Mouse (Mus musculus) ES-E14 (cell line): ENCODE data around the gene Kifc3. TPM values are rescaled to one million over a fixed set of nuclear protein-coding genes. Genes with fewer than 3 reads are reported as not detected.

Source experiments
- DNase-seq: peaks from one replicate; pipeline ENCODE4 v3.0.0-alpha.2; 2013; ENCODE audit warnings: low read depth, low spot score
- H3K27ac ChIP-seq: 2 replicates; pipeline ENCODE4 v1.5.1; 2012; ENCODE audit warnings: low read depth, mild to moderate bottlenecking, low read length, moderate library complexity, mixed read lengths; ENCODE audit not compliant: poor library complexity, insufficient read depth, severe bottlenecking
- H3K36me3 ChIP-seq: 2 replicates; pipeline ENCODE4 v1.6.1; 2012; ENCODE audit warnings: mild to moderate bottlenecking, low read length, moderate library complexity, mixed read lengths; ENCODE audit not compliant: control insufficient read depth, poor library complexity, insufficient read depth, severe bottlenecking
- H3K4me1 ChIP-seq, 2 experiments: fragments of 150-350 bp in 1 of 2; sonication (generic) in 1 of 2; 2 replicates each; pipeline ENCODE4 v1.6.1; 2012; ENCODE audit warnings: low read length in 2 of 2, mild to moderate bottlenecking in 1 of 2, mixed read lengths in 1 of 2; ENCODE audit not compliant: control insufficient read depth in 2 of 2, insufficient read depth in 2 of 2, poor library complexity in 1 of 2
- H3K4me3 ChIP-seq, 2 experiments: fragments of 150-350 bp in 1 of 2; sonication (generic) in 1 of 2; 2 replicates each; pipeline ENCODE4 v1.5.1; 2012; ENCODE audit warnings: low read length in 2 of 2, low read depth in 1 of 2, mild to moderate bottlenecking in 1 of 2, mixed read lengths in 1 of 2; ENCODE audit not compliant: insufficient read depth in 1 of 2, poor library complexity in 1 of 2, severe bottlenecking in 1 of 2
- H3K9ac ChIP-seq: 2 replicates; pipeline ENCODE4 v1.6.1; 2012; ENCODE audit warnings: low read depth, mild to moderate bottlenecking, low read length, mixed read lengths; ENCODE audit not compliant: poor library complexity, insufficient read depth, severe bottlenecking
- H3K9me3 ChIP-seq: fragments of 150-350 bp; sonication (generic); 2 replicates; pipeline ENCODE4 v1.6.1; 2012; ENCODE audit warnings: low read depth, mild to moderate bottlenecking, low read length; ENCODE audit not compliant: control insufficient read depth, insufficient read depth
- CHD2 ChIP-seq: IDR thresholded peaks from 2 replicates; pipeline ENCODE4 v1.6.1; 2014; ENCODE audit warnings: mild to moderate bottlenecking, low read depth, low read length, inconsistent platforms
- HCFC1 ChIP-seq: IDR thresholded peaks from 2 replicates; pipeline ENCODE4 v1.6.1; 2012; ENCODE audit warnings: low read length, inconsistent platforms, borderline replicate concordance; ENCODE audit not compliant: insufficient read depth
- MAFK ChIP-seq: IDR thresholded peaks from 2 replicates; pipeline ENCODE4 v1.6.1; 2014; ENCODE audit warnings: mild to moderate bottlenecking, low read depth, low read length, inconsistent platforms; ENCODE audit not compliant: insufficient read depth
- ZC3H11A ChIP-seq: IDR thresholded peaks from 2 replicates; pipeline ENCODE4 v1.6.1; 2012; ENCODE audit warnings: low read depth, mild to moderate bottlenecking, inconsistent platforms, low read length, borderline replicate concordance
- ZNF384 ChIP-seq: IDR thresholded peaks from 2 replicates; pipeline ENCODE4 v1.6.1; 2012; ENCODE audit warnings: low read depth, low read length, inconsistent platforms
- in situ Hi-C, 2 experiments: fragments of 600-800 bp; cut with MboI; formaldehyde crosslinking; loops; one replicate each; pipeline ENCODE4 v1.15.1; 2025; ENCODE audit warnings: low sequenced_read_pairs in 2 of 2, inconsistent platforms in 1 of 2; ENCODE audit not compliant: unreplicated experiment in 2 of 2
- total RNA-seq: library from RNA; depleted of rRNA; stranded (reverse); fragments of 300-350 nt; gene quantifications from 2 replicates; pipeline ENCODE4 v1.2.3, GENCODE M21; 2012

The Kifc3 gene
- total RNA-seq, 1 experiment: 45.6 TPM

DNA sequence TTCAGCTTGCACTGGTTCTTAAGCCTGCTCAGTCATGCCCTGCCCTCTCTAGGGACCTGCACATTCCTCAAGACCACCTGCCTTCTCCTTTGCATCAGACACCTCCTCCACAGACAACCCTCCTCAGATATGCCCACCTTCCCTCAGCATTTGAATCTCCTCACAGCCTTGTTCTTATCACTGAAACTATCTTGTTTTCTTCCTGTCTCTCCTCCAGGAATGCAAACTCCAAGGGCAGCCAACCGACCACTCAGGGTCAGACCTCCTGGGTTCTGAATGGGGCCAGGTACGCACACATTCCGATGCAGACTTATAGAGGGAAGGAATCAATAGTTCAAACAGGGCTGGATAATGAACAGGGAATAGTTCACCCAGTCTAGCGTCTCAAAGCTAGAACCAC, 24.4 kb downstream of the Kifc3 start:
- no peak overlapping the region for H3K9ac ChIP-seq
- H3K36me3 ChIP-seq: no peaks in the 10 kb centered on the region
- no peak overlapping the region for H3K4me3 ChIP-seq
- in situ Hi-C loops: no loop called here
- peak overlapping the region; percentile 54 for H3K27ac ChIP-seq
- TF ChIP-seq MAFK (no peak), HCFC1 (no peak), ZC3H11A (no peak), ZNF384 (no peak), CHD2 (no peak)
- no peak for DNase-seq
- peaks cover 21 to 24% of the 10 kb centered on the region in 2 experiments for H3K4me1 ChIP-seq
- H3K9me3 ChIP-seq: no peaks in the 10 kb centered on the region

DNA sequence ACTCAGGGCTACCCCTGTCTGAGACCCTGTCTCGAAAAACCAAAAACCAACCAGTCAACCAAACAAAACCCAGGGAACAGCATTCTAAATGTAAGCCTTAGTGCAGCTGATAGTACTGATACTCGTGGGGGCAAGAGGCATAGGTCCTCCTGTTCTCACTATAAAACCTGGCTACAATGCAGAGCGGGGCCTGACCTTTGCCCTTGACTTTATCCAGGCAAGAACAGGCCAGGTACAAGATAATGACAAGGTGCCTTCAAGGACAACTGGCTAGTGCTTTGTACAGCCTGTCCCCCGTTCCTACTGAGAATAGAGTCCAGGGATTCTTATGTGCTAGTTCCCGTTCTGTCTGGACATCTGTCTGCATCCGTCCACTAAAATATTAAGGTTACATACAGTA, 25.6 kb downstream of the Kifc3 start:
- H3K9ac ChIP-seq: no peak overlapping the region
- no peak overlapping the region for H3K27ac ChIP-seq
- peaks cover 21 to 24% of the 10 kb centered on the region in 2 experiments for H3K4me1 ChIP-seq
- H3K9me3 ChIP-seq: no peaks in the 10 kb centered on the region
- in situ Hi-C loops: no loop called here
- H3K36me3 ChIP-seq: no peaks in the 10 kb centered on the region
- no peak for DNase-seq
- TF ChIP-seq CHD2: no peak
- TF ChIP-seq HCFC1: no peak
- no peak for TF ChIP-seq MAFK
- TF ChIP-seq ZC3H11A: no peak
- TF ChIP-seq ZNF384: no peak
- no peak overlapping the region for H3K4me3 ChIP-seq

DNA sequence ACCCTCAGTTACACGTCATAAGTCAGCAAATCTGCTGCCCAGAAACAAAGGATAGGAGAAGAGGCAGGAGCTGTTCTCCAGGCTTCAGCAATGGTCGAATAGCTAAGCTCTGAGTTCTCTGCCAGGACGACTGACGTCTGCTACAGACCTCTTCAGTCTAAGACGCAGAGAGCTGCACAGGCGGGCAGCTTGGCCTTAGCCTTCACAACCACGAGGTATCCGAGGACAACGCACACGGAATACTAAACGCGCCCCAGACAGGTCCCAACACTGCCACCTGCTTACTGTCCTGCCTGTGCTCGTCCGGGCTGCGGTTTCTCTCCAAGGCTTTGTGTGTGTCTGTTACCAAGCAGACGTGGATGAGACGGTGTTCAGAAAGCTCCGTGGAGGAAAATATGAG, 26.8 kb downstream of the Kifc3 start:
- Histone ChIP-seq H3K27ac (no peak overlapping the region), H3K4me1 (peaks cover 16 to 24% of the 10 kb centered on the region in 2 experiments), H3K36me3 (no peaks in the 10 kb centered on the region), H3K4me3 (no peak overlapping the region), H3K9ac (no peak overlapping the region), H3K9me3 (no peaks in the 10 kb centered on the region)
- DNase-seq: no peak
- TF ChIP-seq ZNF384 (no peak), CHD2 (no peak), MAFK (no peak), HCFC1 (no peak), ZC3H11A (no peak)
- in situ Hi-C loops: no loop called here

DNA sequence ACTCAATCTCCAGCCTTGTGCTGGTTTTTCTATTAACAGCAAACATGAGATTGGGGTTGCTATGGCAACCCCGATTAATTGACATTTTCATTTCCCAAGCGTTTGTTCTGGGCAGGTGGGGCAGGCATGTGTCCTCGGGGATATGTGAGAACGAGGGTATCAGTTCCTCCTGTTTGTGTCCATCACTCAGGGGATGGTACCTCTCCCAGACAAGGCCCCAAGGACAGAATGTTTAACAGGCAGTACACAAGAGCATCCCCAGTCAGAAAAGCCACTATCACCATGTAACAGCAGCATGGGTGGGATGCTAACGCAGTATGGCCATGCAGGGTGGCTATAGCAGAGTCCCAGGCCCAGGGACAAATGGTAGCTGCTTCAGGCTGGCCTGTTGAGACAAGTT, 27.3 kb downstream of the Kifc3 start:
- DNase-seq: no peak
- Histone ChIP-seq H3K4me3 (no peak overlapping the region), H3K27ac (no peak overlapping the region), H3K36me3 (no peaks in the 10 kb centered on the region), H3K9ac (no peak overlapping the region), H3K9me3 (no peaks in the 10 kb centered on the region), H3K4me1 (peaks cover 16 to 24% of the 10 kb centered on the region in 2 experiments)
- in situ Hi-C loops: no loop called here
- TF ChIP-seq ZC3H11A (no peak), HCFC1 (no peak), ZNF384 (no peak)

DNA sequence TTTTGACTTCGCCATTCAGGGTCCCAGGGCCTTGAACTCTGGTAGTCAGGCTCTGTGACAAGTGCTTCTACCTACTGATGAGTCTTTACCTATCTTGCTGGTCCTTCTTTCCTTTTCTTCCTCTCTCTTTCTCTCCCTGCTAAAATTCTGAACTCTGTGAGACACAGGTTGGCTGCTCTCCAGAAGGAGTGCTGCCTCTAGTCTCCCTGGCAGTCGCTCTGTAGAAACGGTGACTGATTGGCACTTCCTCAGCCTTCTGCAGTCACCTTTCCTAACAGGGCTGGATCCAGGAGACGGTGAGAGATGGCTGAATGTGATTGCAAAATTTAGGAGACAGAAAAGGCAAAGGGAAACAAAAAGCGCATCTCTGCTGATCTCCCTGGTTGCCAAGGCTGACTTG, 30.2 kb downstream of the Kifc3 start:
- Histone ChIP-seq H3K9me3 (no peaks in the 10 kb centered on the region), H3K4me1 (peaks cover 3 to 21% of the 10 kb centered on the region in 2 experiments; a peak in 3 of 4 replicates), H3K36me3 (no peaks in the 10 kb centered on the region), H3K4me3 (no peak overlapping the region), H3K9ac (no peak overlapping the region), H3K27ac (no peak overlapping the region)
- no peak for TF ChIP-seq ZC3H11A
- no peak for TF ChIP-seq CHD2
- no peak for TF ChIP-seq HCFC1
- TF ChIP-seq ZNF384: no peak
- TF ChIP-seq MAFK: no peak
- in situ Hi-C loops: no loop called here
- no peak for DNase-seq
